Mouse (Mus musculus): ENCODE results near the gene Cypt15.
"Not testable (repeated sequence)": the region's sequence is repeated elsewhere in the genome, so short reads cannot be mapped to it uniquely, and the experiment has no call there.

Cypt15 gene

DNA sequence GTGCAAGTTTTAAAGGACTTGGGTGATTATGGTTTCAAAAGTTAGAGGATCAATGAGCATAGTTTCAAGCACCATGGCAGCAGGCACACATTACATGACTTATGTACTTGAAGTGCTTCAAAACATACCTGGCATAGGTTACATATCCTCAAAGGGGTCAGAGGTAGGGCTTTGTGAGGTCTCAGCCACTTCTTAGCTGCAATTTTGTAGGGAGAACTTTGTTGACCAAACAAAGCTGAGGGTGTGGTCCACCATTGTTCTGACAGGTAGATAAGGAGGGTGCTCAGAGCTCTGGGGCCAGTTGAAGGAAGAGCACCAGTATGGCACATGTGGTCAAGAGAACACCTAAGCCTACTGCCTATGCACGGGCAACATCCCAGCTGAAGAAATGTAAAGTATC, at the start of gene Cypt15:
TSS of gene Cypt15 (plus strand) at position 301 of the 400 bp plus-strand sequence.
- DNase-seq (ENCODE audit: low spot score) = not testable (repeated sequence)

DNA sequence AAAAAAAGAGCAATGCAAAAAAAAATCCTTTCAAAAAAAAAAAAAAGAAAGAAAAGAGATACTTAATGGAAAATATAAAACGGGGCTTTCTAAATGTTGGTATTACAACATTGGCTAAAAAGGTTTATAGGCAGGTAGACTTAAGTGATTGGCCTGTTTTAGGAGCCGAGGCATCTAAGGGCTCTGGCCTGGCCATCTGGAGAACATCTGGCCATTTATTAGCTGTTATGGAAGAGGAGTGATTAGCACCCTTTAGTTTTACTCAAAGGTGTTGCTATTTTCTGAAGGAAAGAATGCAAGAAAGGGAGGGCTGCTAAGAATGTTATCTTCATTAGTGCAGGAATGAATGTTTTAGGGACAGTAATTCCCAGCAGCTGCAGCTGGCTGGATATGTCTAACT, 24.9 kb downstream of the Cypt15 start:
- no peak for DNase-seq (ENCODE audit: low spot score)

DNA sequence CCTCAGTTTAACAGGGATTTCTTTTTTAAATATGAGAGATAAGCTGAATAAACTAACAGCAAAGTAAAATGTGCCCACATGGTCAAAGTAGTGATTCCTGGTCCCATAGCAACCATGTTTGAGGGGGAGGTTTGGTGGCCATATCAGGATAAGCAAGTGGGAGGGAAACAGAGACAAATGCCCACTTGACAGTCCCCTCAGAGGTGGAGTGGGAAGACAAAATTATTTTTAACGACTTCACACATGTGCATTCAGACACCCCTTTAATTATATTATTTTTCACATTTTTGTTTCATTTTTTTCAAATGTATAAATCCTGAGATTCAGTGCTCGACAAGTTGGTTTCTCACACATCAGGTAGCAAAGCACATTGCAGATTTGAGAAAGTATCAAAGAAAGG, 32.8 kb downstream of the Cypt15 start:
- DNase-seq (ENCODE audit: low spot score) = no peak

DNA sequence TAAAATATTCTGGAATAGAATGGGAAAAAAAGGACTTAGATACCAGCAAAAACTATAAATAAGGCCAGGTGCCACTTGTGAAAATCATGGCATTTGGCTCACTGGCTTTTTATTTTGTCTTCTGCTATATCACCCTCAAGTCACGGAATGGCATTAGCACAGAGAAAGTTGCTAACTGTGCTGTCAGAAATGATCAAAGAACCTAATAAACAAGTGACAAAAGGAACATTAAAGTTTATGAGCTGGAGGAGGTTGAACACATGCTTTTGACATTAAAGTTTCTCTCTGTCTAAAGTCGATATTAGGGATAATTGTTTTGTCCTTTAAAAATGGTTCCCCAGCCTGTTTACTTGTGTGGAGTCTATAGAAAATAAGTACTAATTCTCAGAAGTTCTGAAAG, 37.7 kb downstream of the Cypt15 start:
- DNase-seq (ENCODE audit: low spot score) = no peak
